Mouse (Mus musculus) kidney, embryonic 15.5 days (tissue): ENCODE results near the gene Focad. TPM values are rescaled to one million over a fixed set of nuclear protein-coding genes. Genes with fewer than 3 reads are reported as not detected.
"Not testable (repeated sequence)": the region's sequence is repeated elsewhere in the genome, so short reads cannot be mapped to it uniquely, and the experiment has no call there.

Source experiments
- ATAC-seq: fragments of 200-750 bp; cut with Nextera tagmentation; replicated peaks from 2 replicates; pipeline ENCODE4 v1.8.0; 2017; ENCODE audit warnings: moderate TSS enrichment; ENCODE audit not compliant: low FRiP score
- H3K27ac ChIP-seq: fragments of 300-500 bp; sonication (generic); 2 replicates; pipeline ENCODE4 v1.5.1; 2015; ENCODE audit warnings: mild to moderate bottlenecking, inconsistent platforms
- H3K27me3 ChIP-seq: fragments of 300-500 bp; sonication (generic); 2 replicates; pipeline ENCODE4 v1.6.1; 2015; ENCODE audit warnings: inconsistent platforms
- H3K36me3 ChIP-seq: fragments of 300-500 bp; sonication (generic); 2 replicates; pipeline ENCODE4 v1.6.1; 2015; ENCODE audit warnings: inconsistent platforms
- H3K4me1 ChIP-seq: fragments of 300-500 bp; sonication (generic); 2 replicates; pipeline ENCODE4 v1.6.1; 2015; ENCODE audit warnings: inconsistent platforms
- H3K4me2 ChIP-seq: fragments of 300-500 bp; sonication (generic); 2 replicates; pipeline ENCODE4 v1.6.1; 2015; ENCODE audit warnings: moderate library complexity, mild to moderate bottlenecking, inconsistent platforms
- H3K4me3 ChIP-seq: fragments of 300-500 bp; sonication (generic); replicated peaks from 2 replicates; pipeline ENCODE4 v1.5.1; 2015; ENCODE audit warnings: mild to moderate bottlenecking, inconsistent platforms
- H3K9ac ChIP-seq: fragments of 300-500 bp; sonication (generic); 2 replicates; pipeline ENCODE4 v1.6.1; 2015; ENCODE audit warnings: mild to moderate bottlenecking, inconsistent platforms
- H3K9me3 ChIP-seq: fragments of 300-500 bp; sonication (generic); replicated peaks from 2 replicates; pipeline ENCODE4 v1.6.1; 2016; ENCODE audit warnings: inconsistent platforms
- WGBS: fragments of 180-500 bp; shearing (Covaris S2); methylation state at CpG from one replicate; pipeline ENCODE4 v1.1.7; 2015; ENCODE audit warnings: mixed read lengths; 5-methylcytosine and 5-hydroxymethylcytosine counted together
- polyA plus RNA-seq: library from polyadenylated mRNA; unstranded; fragments of >200 nt; fragmentation: Nextera tagmentation; extraction: Ambion mirVana; gene quantifications from 2 replicates; pipeline ENCODE4 v1.2.1, GENCODE M21; 2015

Gene Focad
- polyA plus RNA-seq, 1 experiment from 2014 or later: 15.0 TPM

- Histone ChIP-seq H3K36me3 (no peaks in the 10 kb centered on the region), H3K4me2 (no peak overlapping the region), H3K27ac (no peak overlapping the region), H3K27me3 (no peaks in the 10 kb centered on the region), H3K9me3 (no peaks in the 10 kb centered on the region), H3K9ac (no peak overlapping the region), H3K4me3 (no peak overlapping the region), H3K4me1 (no peaks in the 10 kb centered on the region)
- 70% methylated on average over 1 of the region's 1 CpGs for whole genome bisulfite sequencing
- no peak for ATAC-seq
Measured at GRCm38 (mm10) chr4:88390036-88390435, 295.6 kb downstream of the Focad start.

- H3K27ac ChIP-seq, H3K4me3 ChIP-seq, ATAC-seq, H3K27me3 ChIP-seq, H3K4me1 ChIP-seq, H3K9ac ChIP-seq, H3K9me3 ChIP-seq, H3K4me2 ChIP-seq, H3K36me3 ChIP-seq: not testable (repeated sequence)
- WGBS: 100% methylated on average over 1 of the region's 1 CpGs
Measured at GRCm38 (mm10) chr4:88390596-88390995, 296.2 kb downstream of the Focad start.

GRCm38 (mm10) chr4:88395717-88396116 lies 301.3 kb downstream of the Focad start:
- WGBS: 91% methylated on average over 3 of the region's 3 CpGs
- no peak overlapping the region for H3K27ac ChIP-seq
- H3K9me3 ChIP-seq: no peaks in the 10 kb centered on the region
- H3K27me3 ChIP-seq: no peaks in the 10 kb centered on the region
- H3K4me2 ChIP-seq: no peak overlapping the region
- H3K36me3 ChIP-seq: no peaks in the 10 kb centered on the region
- H3K4me1 ChIP-seq: no peaks in the 10 kb centered on the region
- no peak overlapping the region for H3K4me3 ChIP-seq
- no peak for ATAC-seq
- H3K9ac ChIP-seq: no peak overlapping the region

- 72% methylated on average over 6 of the region's 6 CpGs for WGBS
- H3K36me3 ChIP-seq: no peaks in the 10 kb centered on the region
- H3K9me3 ChIP-seq: no peaks in the 10 kb centered on the region
- H3K27me3 ChIP-seq: no peaks in the 10 kb centered on the region
- no peak overlapping the region for H3K9ac ChIP-seq
- H3K4me3 ChIP-seq: no peak overlapping the region
- no peaks in the 10 kb centered on the region for H3K4me1 ChIP-seq
- no peak for ATAC-seq
- no peak overlapping the region for H3K27ac ChIP-seq
- H3K4me2 ChIP-seq: no peak overlapping the region
Measured at GRCm38 (mm10) chr4:88396995-88397521, 302.6 kb downstream of the Focad start.

GRCm38 (mm10) chr4:88400302-88400991 lies 306.0 kb downstream of the Focad start:
- no peaks in the 10 kb centered on the region for H3K4me1 ChIP-seq
- ATAC-seq: peak; percentile 92

GRCm38 (mm10) chr4:88400992-88401313 lies 306.5 kb downstream of the Focad start:
- H3K4me2 ChIP-seq: no peak overlapping the region
- H3K27me3 ChIP-seq: no peaks in the 10 kb centered on the region
- H3K9me3 ChIP-seq: no peaks in the 10 kb centered on the region
- H3K9ac ChIP-seq: no peak overlapping the region
- H3K36me3 ChIP-seq: no peaks in the 10 kb centered on the region
- H3K4me3 ChIP-seq: no peak overlapping the region
- H3K4me1 ChIP-seq: no peaks in the 10 kb centered on the region
- 63% methylated on average over 7 of the region's 7 CpGs for whole genome bisulfite sequencing
- peak; percentile 73 for ATAC-seq
- H3K27ac ChIP-seq: no peak overlapping the region

More at GRCm38 (mm10) chr4:88400302-88400991, 306.0 kb downstream of the Focad start:
- no peaks in the 10 kb centered on the region for H3K9me3 ChIP-seq
- no peaks in the 10 kb centered on the region for H3K36me3 ChIP-seq
- 48% methylated on average over 9 of the region's 9 CpGs for WGBS
- H3K9ac ChIP-seq: no peak overlapping the region
- H3K4me2 ChIP-seq: no peak overlapping the region
- no peak overlapping the region for H3K27ac ChIP-seq
- no peaks in the 10 kb centered on the region for H3K27me3 ChIP-seq
- no peak overlapping the region for H3K4me3 ChIP-seq

- WGBS: 89% methylated on average over 6 of the region's 6 CpGs
- ATAC-seq: no peak
- H3K4me1 ChIP-seq: 0 out of 2 replicates have a peak, but pooled peaks cover 3% of the 10 kb centered on the region
Measured at GRCm38 (mm10) chr4:88402884-88403283, 308.5 kb downstream of the Focad start.

GRCm38 (mm10) chr4:88406887-88407696 lies 312.7 kb downstream of the Focad start:
- Histone ChIP-seq H3K4me1 (0 out of 2 replicates have a peak, but pooled peaks cover 3% of the 10 kb centered on the region), H3K4me2 (no peak overlapping the region), H3K9me3 (no peaks in the 10 kb centered on the region), H3K27ac (no peak overlapping the region), H3K4me3 (no peak overlapping the region), H3K27me3 (no peaks in the 10 kb centered on the region), H3K9ac (no peak overlapping the region), H3K36me3 (peaks cover 16% of the 10 kb centered on the region; the same call in 1 of the 2 replicates)
- WGBS: 81% methylated on average over 4 of the region's 4 CpGs
- ATAC-seq: no peak

More at GRCm38 (mm10) chr4:88402884-88403283, 308.5 kb downstream of the Focad start:
- Histone ChIP-seq H3K9ac (no peak overlapping the region), H3K36me3 (peaks cover 8% of the 10 kb centered on the region; the same call in 1 of the 2 replicates), H3K4me2 (no peak overlapping the region), H3K27ac (no peak overlapping the region), H3K27me3 (no peaks in the 10 kb centered on the region), H3K4me3 (no peak overlapping the region), H3K9me3 (no peaks in the 10 kb centered on the region)

GRCm38 (mm10) chr4:88409279-88409678 lies 314.9 kb downstream of the Focad start:
- 87% methylated on average over 4 of the region's 4 CpGs for WGBS
- H3K36me3 ChIP-seq: peaks cover 16% of the 10 kb centered on the region; the same call in 1 of the 2 replicates
- H3K4me1 ChIP-seq: 0 out of 2 replicates have a peak, but pooled peaks cover 3% of the 10 kb centered on the region
- H3K4me3 ChIP-seq: no peak overlapping the region
- no peak overlapping the region for H3K9ac ChIP-seq
- no peak overlapping the region for H3K4me2 ChIP-seq
- no peak for ATAC-seq
- H3K27me3 ChIP-seq: no peaks in the 10 kb centered on the region
- no peaks in the 10 kb centered on the region for H3K9me3 ChIP-seq
- H3K27ac ChIP-seq: no peak overlapping the region

GRCm38 (mm10) chr4:88412331-88412730 lies 317.9 kb downstream of the Focad start:
- Histone ChIP-seq H3K9me3 (no peaks in the 10 kb centered on the region), H3K27ac (no peak overlapping the region), H3K27me3 (no peaks in the 10 kb centered on the region), H3K4me3 (no peak overlapping the region), H3K36me3 (peaks cover 12% of the 10 kb centered on the region; the same call in 1 of the 2 replicates), H3K9ac (no peak overlapping the region), H3K4me2 (no peak overlapping the region), H3K4me1 (no peaks in the 10 kb centered on the region)
- 86% methylated on average over 2 of the region's 2 CpGs for whole genome bisulfite sequencing
- no peak for ATAC-seq

- ATAC-seq: no peak
- Histone ChIP-seq H3K36me3 (peaks cover 8% of the 10 kb centered on the region; the same call in 1 of the 2 replicates), H3K4me1 (no peaks in the 10 kb centered on the region), H3K4me2 (no peak overlapping the region), H3K9me3 (no peaks in the 10 kb centered on the region), H3K27ac (no peak overlapping the region), H3K27me3 (no peaks in the 10 kb centered on the region), H3K9ac (no peak overlapping the region), H3K4me3 (no peak overlapping the region)
- WGBS: 62% methylated on average over 2 of the region's 2 CpGs
Measured at GRCm38 (mm10) chr4:88415017-88415416, 320.6 kb downstream of the Focad start.

GRCm38 (mm10) chr4:88419378-88419777 lies 324.9 kb downstream of the Focad start:
- Histone ChIP-seq H3K36me3 (no peaks in the 10 kb centered on the region), H3K9ac (no peak overlapping the region), H3K27ac (no peak overlapping the region), H3K4me3 (no peak overlapping the region), H3K4me1 (no peaks in the 10 kb centered on the region), H3K27me3 (no peaks in the 10 kb centered on the region), H3K4me2 (no peak overlapping the region), H3K9me3 (no peaks in the 10 kb centered on the region)
- WGBS: 94% methylated on average over 5 of the region's 5 CpGs
- no peak for ATAC-seq
